Mouse (Mus musculus) midbrain, embryonic 13.5 days (tissue): ENCODE results near the gene Cpa4. TPM values are rescaled to one million over a fixed set of nuclear protein-coding genes. Genes with fewer than 3 reads are reported as not detected.

ENCODE experiments used
- ATAC-seq: fragments of 200-750 bp; cut with Nextera tagmentation; 2 replicates; pipeline ENCODE4 v1.8.0; 2017; ENCODE audit warnings: mild to moderate bottlenecking, moderate TSS enrichment, moderate library complexity
- H3K27ac ChIP-seq: fragments of 300-500 bp; sonication (generic); 2 replicates; pipeline ENCODE4 v1.5.1; 2015; ENCODE audit warnings: inconsistent platforms, mild to moderate bottlenecking, moderate library complexity
- H3K27me3 ChIP-seq: fragments of 300-500 bp; sonication (generic); 2 replicates; pipeline ENCODE4 v1.6.1; 2015; ENCODE audit warnings: mild to moderate bottlenecking, inconsistent platforms
- H3K36me3 ChIP-seq: fragments of 300-500 bp; sonication (generic); 2 replicates; pipeline ENCODE4 v1.6.1; 2015; ENCODE audit warnings: mild to moderate bottlenecking, inconsistent platforms
- H3K4me1 ChIP-seq: fragments of 300-500 bp; sonication (generic); replicated peaks from 2 replicates; pipeline ENCODE4 v1.6.1; 2015; ENCODE audit warnings: inconsistent platforms
- H3K4me2 ChIP-seq: fragments of 300-500 bp; sonication (generic); replicated peaks from 2 replicates; pipeline ENCODE4 v1.6.1; 2015; ENCODE audit warnings: moderate library complexity, mild to moderate bottlenecking, inconsistent platforms
- H3K4me3 ChIP-seq: fragments of 300-500 bp; sonication (generic); replicated peaks from 2 replicates; pipeline ENCODE4 v1.5.1; 2015; ENCODE audit warnings: mild to moderate bottlenecking, inconsistent platforms
- H3K9ac ChIP-seq: fragments of 300-500 bp; sonication (generic); replicated peaks from 2 replicates; pipeline ENCODE4 v1.6.1; 2015; ENCODE audit warnings: mild to moderate bottlenecking, inconsistent platforms
- H3K9me3 ChIP-seq: fragments of 300-500 bp; sonication (generic); 2 replicates; pipeline ENCODE4 v1.6.1; 2016; ENCODE audit warnings: mild to moderate bottlenecking, inconsistent platforms
- WGBS: fragments of 180-500 bp; shearing (Covaris S2); methylation state at CpG from one replicate; pipeline ENCODE4 v1.1.7; 2015; 5-methylcytosine and 5-hydroxymethylcytosine counted together
- polyA plus RNA-seq: library from polyadenylated mRNA; unstranded; fragments of >200 nt; fragmentation: Nextera tagmentation; extraction: Ambion mirVana; gene quantifications from 2 replicates; pipeline ENCODE4 v1.2.1, GENCODE M21; 2015

Cpa4 gene
- 2.4 and 2.5 TPM in 2 replicates for polyA plus RNA-seq

DNA sequence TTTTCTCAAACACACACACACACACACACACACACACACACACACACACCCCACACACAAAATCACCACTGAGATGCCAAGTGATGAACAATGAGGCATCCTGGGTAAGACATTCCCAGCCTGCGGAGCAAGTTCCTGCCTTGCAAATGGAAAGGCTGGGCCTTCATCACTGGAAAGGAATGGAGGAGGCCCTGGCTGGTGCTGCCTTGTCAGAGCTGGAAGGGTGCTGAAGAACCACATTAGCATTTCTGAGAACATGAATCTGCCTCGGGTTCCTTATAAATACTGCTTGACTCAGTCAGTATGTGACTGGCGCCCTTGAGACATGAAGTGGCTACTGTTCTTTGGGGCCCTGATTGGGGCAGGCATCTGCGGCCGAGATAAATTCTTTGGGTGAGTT, at the start of gene Cpa4:
TSS of gene Cpa4 (plus strand) at position 301 of the 400 bp plus-strand sequence.
- Histone ChIP-seq H3K27me3 (no peaks in the 10 kb centered on the region), H3K9ac (no peak within 1 kb of the TSS), H3K9me3 (no peaks in the 10 kb centered on the region), H3K4me1 (peaks cover 10% of the 10 kb centered on the region), H3K27ac (no peak within 1 kb of the TSS), H3K4me2 (no peak within 1 kb of the TSS), H3K4me3 (no peak within 1 kb of the TSS), H3K36me3 (no peaks in the 10 kb centered on the region)
- WGBS = 79% methylated on average over 5 of the region's 5 CpGs
- no peak for ATAC-seq

DNA sequence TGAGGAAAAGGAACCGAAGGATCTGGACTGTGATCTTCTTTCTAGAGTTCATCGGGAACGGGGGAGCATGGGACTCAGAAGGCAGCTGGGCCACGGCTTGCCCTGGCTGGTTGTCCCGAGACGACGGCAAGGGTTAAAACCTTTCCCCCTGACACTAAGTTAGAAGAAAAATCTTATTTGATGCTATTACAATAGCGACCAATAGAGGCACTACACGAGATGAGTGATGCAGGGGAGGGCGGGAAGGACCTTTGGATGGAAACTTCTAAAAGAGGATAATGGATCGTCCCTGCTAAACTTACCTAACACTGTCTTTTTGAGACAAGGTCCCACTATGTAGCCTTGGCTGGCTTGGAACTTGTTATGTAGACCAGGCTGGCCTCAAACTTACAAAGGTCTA, 47.8 kb upstream of the Cpa4 start:
- peaks cover 2% of the 10 kb centered on the region for H3K4me1 ChIP-seq
- no peak overlapping the region for H3K4me2 ChIP-seq
- no peak overlapping the region for H3K27ac ChIP-seq
- no peaks in the 10 kb centered on the region for H3K9me3 ChIP-seq
- no peak overlapping the region for H3K9ac ChIP-seq
- WGBS = 64% methylated on average over 11 of the region's 11 CpGs
- ATAC-seq = no peak
- no peaks in the 10 kb centered on the region for H3K36me3 ChIP-seq
- no peak overlapping the region for H3K4me3 ChIP-seq
- H3K27me3 ChIP-seq = no peaks in the 10 kb centered on the region

DNA sequence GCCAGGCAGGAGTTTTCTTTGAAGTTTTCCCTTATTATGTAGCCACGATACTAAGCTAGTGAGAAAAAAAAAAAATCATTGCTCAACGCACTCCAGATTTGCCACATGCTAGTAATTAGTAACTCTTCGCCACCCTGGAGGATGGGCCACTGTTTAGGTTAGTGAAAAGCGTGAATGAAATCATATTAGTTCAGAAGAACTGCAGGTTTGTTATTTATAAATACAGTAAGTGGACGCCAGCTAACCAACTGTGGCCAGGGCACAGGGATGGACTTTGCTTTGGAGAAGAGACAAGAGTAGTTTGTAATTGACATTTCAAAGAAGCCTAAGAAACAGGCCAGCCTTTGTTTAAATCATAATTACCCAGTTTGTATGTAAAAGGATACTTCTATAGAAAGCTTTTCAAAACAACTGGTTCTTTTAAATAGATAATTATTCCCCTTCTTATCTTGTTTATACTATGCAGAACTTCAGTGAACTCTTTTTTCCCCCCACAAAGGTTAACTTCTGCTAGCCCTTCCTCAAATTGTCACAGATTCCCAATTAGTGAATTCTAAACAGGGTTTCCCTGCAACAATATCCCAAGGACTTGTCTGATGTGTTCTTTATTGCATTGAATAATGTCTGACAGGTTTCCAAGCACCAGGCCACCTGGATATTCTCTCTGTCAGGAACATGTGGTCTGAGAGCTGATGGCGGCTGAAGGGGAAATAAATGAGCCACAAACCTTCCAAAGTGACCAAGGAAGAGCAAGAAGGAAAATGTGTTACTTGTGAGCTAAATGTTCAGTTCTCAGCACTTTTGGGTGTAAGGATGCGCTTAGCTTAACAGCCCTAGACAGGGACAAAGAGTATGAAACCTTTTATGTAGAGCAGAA, 42.5 kb upstream of the Cpa4 start:
- H3K4me3 ChIP-seq = no peak overlapping the region
- H3K4me1 ChIP-seq = peaks cover 20% of the 10 kb centered on the region
- no peaks in the 10 kb centered on the region; the same call in 1 of the 2 replicates for H3K27me3 ChIP-seq
- H3K27ac ChIP-seq = peak overlapping the region; percentile 75; the same call in 1 of the 2 replicates
- no peak overlapping the region for H3K4me2 ChIP-seq
- H3K9me3 ChIP-seq = no peaks in the 10 kb centered on the region
- H3K9ac ChIP-seq = no peak overlapping the region
- whole genome bisulfite sequencing = 57% methylated on average over 7 of the region's 7 CpGs
- H3K36me3 ChIP-seq = no peaks in the 10 kb centered on the region
- ATAC-seq = no peak

DNA sequence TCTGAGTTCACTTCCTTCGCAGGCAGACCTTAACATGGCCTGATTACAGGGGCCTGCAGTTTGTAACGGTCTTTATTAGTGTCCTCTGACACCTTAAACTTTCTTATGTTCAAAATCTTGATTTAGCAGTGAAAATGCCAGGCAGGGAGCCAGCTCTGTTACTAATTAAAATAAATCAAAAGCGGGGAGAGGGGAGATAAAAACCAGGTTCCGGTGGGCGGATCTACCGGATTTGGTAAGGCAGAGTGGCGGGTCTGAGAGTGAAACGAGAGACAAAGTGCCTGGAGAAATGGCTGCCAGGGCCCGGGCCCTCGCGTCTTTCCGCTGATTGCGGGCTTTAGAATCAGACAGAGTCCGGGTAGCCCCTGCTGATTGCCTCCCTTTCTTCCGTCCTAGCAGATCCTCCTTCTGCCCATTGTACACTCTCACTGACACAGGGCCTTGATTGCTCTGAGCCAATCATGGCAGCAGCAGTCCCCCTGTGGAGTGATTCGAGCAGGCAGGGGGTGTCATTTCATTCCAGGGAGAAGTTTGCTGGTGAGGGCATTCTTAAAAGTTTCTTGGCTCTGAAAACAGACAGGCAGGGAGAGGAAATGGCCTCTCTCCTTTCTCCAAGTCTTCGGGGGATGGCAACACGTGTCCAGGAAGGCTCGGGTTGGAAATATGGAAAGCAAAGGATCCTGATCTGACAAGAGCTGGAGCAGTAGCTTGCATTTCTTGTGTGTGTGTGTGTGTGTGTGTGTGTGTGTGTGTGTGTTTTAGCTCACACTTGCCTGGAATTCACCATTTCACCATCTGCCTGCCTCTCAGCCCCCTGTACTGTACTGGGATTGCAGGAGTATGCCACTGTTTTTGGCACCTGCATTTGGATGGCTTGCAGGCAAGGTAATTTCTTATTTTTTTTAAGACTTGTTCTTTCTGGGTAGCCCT, 41.3 kb upstream of the Cpa4 start:
- Histone ChIP-seq H3K4me1 (peaks cover 20% of the 10 kb centered on the region), H3K9ac (peak overlapping the region; percentile 40), H3K4me2 (peak overlapping the region; percentile 36), H3K27ac (peak overlapping the region; percentile 75), H3K27me3 (no peaks in the 10 kb centered on the region; the same call in 1 of the 2 replicates), H3K4me3 (no peak overlapping the region), H3K36me3 (no peaks in the 10 kb centered on the region), H3K9me3 (no peaks in the 10 kb centered on the region)
- 9% methylated on average over 19 of the region's 19 CpGs for WGBS
- peak; percentile 86 for ATAC-seq

DNA sequence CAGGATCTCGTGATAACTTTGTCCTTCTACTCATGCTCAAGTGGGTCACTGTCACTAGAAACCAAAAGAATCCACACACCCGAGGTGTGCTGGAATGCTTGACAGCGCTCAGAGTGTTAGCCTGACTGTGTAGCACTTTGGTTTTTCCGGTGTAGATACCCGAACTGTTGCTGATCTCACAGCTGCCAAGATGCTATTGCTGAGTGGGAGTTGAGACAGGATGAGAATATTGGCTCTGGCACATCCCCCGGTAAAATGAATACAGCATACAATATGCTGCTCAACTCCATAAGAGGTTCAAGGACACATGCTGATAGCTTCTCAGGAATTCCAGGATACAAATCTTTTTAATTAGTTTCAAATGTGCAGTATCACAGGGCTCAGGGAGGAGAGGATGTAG, 39.4 kb upstream of the Cpa4 start:
- H3K27me3 ChIP-seq = no peaks in the 10 kb centered on the region; the same call in 1 of the 2 replicates
- H3K9me3 ChIP-seq = no peaks in the 10 kb centered on the region
- 73% methylated on average over 6 of the region's 6 CpGs for WGBS
- H3K9ac ChIP-seq = no peak overlapping the region
- no peak overlapping the region for H3K4me3 ChIP-seq
- H3K4me2 ChIP-seq = no peak overlapping the region
- H3K36me3 ChIP-seq = no peaks in the 10 kb centered on the region
- ATAC-seq = no peak
- H3K4me1 ChIP-seq = peaks cover 20% of the 10 kb centered on the region
- H3K27ac ChIP-seq = no peak overlapping the region

DNA sequence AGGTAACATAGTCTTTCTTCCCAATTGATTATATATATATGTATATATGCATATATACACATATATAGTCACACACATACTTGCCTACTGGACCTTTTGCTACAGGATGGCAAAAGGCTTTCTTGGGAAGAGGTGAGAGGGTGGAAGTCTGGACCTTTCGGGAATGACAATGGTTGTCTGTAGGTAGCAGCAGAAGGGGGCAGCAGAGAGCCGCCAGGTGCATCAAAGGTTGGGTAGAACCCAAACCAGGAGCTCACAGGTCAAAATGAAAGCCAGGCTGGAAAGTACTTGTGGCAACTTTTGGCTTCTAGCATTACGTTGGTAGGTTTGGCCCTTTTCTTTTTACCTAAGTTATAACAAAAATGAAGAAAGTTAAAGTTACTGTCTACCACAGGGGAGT, 32.8 kb upstream of the Cpa4 start:
- Histone ChIP-seq H3K4me1 (no peaks in the 10 kb centered on the region), H3K27me3 (no peaks in the 10 kb centered on the region), H3K9ac (no peak overlapping the region), H3K9me3 (no peaks in the 10 kb centered on the region), H3K36me3 (no peaks in the 10 kb centered on the region), H3K27ac (no peak overlapping the region), H3K4me3 (no peak overlapping the region), H3K4me2 (no peak overlapping the region)
- 36% methylated on average over 3 of the region's 3 CpGs for WGBS
- no peak for ATAC-seq

DNA sequence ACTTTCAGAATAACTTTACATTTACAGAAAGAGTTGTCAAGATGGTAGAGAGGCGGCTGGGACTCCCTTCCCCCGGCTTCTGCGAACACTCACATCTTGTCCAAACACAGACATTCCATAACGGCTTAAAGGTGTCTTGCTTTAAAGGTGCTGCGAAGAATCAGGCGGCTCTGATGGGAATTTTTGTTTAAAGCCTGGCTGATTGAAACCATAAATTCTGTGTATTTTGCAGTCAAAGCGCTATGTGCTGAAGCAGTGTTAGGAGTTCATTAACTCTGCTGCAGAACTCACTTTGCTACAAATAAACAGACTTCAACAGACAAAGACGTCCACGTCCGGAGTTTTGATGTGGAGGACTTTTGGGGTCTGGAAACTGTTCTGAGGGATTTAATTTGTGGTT, 29.9 kb upstream of the Cpa4 start:
- no peak overlapping the region for H3K9ac ChIP-seq
- no peak for ATAC-seq
- no peak overlapping the region for H3K27ac ChIP-seq
- H3K4me3 ChIP-seq = no peak overlapping the region
- H3K36me3 ChIP-seq = no peaks in the 10 kb centered on the region
- H3K4me2 ChIP-seq = no peak overlapping the region
- no peaks in the 10 kb centered on the region for H3K9me3 ChIP-seq
- peaks cover 3% of the 10 kb centered on the region; the same call in 1 of the 2 replicates for H3K4me1 ChIP-seq
- H3K27me3 ChIP-seq = no peaks in the 10 kb centered on the region
- 69% methylated on average over 10 of the region's 10 CpGs for WGBS

DNA sequence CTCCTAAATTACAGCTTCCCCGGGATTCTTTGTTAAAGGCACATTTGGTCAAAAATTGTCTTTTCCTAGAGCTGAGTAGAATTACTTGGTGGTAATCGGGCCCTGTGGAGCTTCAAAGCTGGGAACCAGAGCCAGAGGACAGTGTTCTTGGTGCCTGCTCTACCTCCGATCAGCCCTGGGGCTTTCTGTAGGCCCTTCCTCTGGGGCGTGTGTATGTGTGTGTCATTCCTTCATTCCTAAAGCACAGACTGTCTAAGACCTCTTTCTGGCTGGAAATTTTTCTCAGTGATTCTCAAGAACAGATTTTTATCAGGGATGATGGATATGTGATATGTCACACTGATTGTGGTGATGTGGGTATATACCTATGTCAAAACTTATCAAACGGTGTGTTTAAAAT, 29.4 kb upstream of the Cpa4 start:
- Histone ChIP-seq H3K27ac (no peak overlapping the region), H3K9me3 (no peaks in the 10 kb centered on the region), H3K9ac (no peak overlapping the region), H3K4me1 (peaks cover 8% of the 10 kb centered on the region; the same call in 1 of the 2 replicates), H3K36me3 (no peaks in the 10 kb centered on the region), H3K4me3 (no peak overlapping the region), H3K4me2 (no peak overlapping the region), H3K27me3 (no peaks in the 10 kb centered on the region)
- WGBS = 77% methylated on average over 5 of the region's 5 CpGs
- no peak for ATAC-seq

DNA sequence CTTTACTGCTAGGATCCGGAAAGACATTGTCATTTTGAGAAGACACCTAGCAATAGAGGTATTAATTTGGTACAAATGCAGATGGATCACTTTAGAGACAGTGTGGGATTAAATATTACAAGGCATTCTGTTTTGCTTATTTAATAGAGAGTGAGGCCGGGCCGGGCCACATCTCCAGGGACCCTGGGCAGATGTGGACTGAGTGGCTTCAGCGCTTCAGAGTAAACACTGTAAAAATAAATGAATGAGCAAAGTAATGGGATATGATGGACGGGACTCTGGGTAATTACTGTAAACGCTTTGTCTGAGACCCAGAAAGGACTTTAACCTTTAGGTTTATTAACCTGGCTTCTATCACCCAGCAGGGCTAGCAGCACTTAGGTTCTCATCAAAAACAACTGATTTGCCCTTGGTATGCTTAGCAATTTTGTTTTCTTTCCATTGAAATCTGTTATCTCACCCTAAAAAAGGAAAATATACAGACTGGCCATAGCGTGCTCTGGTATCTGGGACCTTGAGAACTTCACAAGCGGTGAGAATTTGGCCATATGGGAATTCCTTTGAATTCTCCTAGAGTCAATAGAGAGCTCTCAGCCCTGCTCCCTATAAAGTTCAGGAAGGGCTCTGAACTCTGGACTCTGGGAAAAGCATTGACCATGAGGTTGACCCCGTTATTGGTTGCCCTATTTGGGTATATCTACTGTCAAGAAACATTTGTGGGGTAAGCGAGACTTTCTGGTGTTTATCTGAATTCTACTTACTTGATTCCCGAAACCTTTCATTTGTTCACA, 27.0 kb upstream of the Cpa4 start, which contains the start of gene Cpa2:
TSS of gene Cpa2 (plus strand) at position 574 of the 791 bp plus-strand sequence.
- Histone ChIP-seq H3K4me2 (no peak within 1 kb of the TSS), H3K4me3 (no peak within 1 kb of the TSS), H3K9ac (no peak within 1 kb of the TSS), H3K9me3 (no peaks in the 10 kb centered on the region), H3K36me3 (no peaks in the 10 kb centered on the region), H3K4me1 (peaks cover 21% of the 10 kb centered on the region), H3K27ac (no peak within 1 kb of the TSS), H3K27me3 (no peaks in the 10 kb centered on the region)
- no peak for ATAC-seq
- WGBS = 82% methylated on average over 11 of the region's 11 CpGs

DNA sequence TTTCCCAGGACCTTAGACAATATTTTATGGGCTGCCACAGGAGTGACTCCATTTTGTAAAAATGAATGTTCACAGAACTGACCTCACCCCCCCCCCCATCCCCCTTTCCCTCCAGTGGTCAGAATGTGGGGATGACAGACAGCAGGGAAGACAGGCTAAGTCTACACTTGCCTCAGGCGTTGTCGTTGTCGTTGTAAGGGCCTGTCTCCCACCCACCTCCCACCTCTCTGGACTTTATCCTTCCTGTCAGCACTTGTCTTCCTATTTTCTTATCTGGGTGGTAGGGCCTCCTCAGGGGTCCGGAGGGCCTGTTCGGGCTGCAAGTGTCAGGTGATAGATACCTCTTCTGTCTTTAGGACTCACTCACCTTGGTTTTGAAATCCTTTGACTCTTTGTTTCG, 25.9 kb upstream of the Cpa4 start:
- WGBS = 82% methylated on average over 6 of the region's 6 CpGs
- Histone ChIP-seq H3K4me2 (no peak overlapping the region), H3K36me3 (no peaks in the 10 kb centered on the region), H3K9ac (no peak overlapping the region), H3K4me3 (no peak overlapping the region), H3K9me3 (no peaks in the 10 kb centered on the region), H3K27me3 (no peaks in the 10 kb centered on the region), H3K27ac (no peak overlapping the region), H3K4me1 (peaks cover 29% of the 10 kb centered on the region)
- ATAC-seq = no peak

DNA sequence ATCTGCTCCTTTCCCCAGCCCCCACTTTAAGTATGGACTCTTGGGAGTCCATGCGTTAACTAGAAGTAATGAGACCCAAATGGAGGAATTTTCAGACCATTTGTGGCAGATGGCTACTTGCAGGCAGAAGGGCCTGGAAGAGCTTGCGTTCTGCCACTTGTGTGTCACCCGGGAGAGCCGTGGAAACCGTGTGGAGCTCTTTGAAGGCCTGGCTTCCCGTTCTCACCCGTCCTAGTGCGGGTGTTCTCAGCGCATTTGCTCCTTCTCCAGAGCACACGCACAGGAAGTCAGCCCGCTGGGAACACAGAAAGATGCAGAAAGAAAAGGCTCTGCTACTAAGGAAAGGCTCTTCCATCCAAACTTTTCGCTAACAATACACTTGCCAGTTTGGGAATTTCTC, 25.1 kb upstream of the Cpa4 start:
- Histone ChIP-seq H3K27ac (no peak overlapping the region), H3K9ac (no peak overlapping the region), H3K4me1 (peaks cover 36% of the 10 kb centered on the region), H3K36me3 (no peaks in the 10 kb centered on the region), H3K4me2 (no peak overlapping the region), H3K9me3 (no peaks in the 10 kb centered on the region), H3K4me3 (no peak overlapping the region), H3K27me3 (no peaks in the 10 kb centered on the region)
- no peak for ATAC-seq
- 57% methylated on average over 12 of the region's 12 CpGs for WGBS
